Mouse (Mus musculus) layer of hippocampus, adult 9-10 months (tissue): ENCODE measurements around the gene Clybl.

Source experiments
- DNase-seq: peaks from one replicate; pipeline ENCODE4 v3.0.0; 2022; ENCODE audit warnings: low spot score

The Clybl gene

DNA sequence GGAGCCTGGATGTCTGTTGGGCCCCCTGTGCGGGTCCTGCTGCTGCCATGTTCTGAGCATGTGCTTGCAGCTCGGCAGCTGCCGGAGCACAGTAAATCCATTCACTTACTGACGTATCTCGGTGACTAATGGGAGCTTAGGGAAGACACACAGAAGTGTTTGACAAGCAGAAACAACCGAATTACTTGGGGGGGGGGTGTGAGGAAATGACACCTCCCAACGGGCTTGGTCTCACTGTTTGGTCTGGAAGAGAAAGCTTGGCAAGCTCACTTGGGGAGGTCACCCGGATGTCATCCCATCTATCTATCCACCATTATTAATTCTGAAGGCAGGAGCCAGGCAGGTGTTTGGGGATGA, 245.7 kb downstream of the Clybl start:
- DNase-seq, result no peak

DNA sequence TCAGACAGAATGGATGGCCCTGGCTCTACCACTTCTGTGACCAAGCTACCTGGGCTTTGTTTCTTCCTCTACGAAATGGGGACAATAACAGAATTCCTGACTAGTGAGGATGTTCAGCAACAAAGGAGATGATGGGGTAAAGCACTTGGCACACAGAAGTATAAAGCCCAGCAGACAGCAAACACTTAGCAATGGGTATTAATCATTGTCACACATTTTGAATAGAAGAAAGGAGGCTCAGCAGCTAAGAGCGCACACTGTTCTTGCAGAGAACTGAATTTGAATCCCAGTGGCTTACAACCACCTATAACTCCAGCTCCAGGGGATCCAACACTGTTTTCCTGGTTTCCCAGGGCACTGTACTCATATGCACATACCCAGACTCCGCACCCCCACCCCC, 246.2 kb downstream of the Clybl start:
- DNase-seq, result no peak

DNA sequence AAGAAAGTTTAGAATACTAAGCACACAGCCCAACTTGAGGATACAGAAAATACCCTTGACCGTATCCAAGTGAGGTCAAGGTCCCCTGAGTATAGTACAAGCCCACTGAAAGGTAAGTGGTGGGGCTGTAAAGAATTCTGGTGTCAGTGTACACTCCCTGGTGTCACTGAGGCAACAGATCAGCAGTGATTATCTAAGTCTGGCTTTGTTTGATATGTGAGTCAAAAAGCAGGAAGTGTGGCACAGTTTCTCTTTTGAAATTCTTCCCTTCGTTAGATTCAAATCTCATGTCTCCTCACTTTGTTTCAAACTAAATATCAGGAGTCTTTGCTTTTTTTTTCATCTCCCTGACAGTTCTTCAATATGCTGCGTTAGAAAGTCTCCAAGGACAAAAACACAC, 251.1 kb downstream of the Clybl start:
- DNase-seq, result no peak

DNA sequence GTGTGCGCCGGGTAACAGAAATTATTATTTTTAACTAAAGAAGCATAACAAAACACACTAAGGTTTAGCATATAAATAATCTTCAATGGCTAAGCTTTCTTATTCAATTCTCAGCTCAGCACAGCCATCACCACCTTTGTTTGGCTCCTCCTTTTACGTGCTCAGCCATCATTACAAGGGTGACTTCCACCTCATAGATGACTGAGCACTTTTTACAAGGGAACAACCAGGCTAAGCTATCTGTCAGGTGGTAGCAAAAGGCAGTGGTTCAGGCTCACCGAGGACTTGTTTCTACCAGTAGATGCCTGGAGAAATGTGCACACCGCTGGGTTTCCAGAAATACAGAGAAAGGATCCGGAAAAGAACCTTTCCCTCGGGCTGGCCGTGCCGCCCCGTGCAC, 252.5 kb downstream of the Clybl start:
- no peak for DNase-seq

DNA sequence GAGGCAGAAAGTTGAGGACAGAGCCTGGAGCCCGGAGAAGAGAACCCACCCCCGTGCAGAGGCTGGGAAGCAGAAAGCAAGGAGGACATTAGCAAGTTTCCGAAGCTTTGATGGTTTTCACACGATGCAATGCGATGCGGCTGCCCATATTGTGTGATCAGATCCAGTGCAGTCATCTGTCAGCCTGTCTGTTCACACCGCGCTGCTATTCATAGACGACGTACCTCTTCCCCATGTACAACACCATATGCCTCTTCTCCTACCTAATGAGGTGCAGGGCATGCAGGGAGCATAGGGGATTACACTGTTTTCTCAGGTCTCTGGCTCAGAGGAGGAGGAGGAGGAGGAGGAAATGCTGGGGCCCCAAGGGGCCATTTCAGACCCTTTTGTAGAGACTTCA, 255.3 kb downstream of the Clybl start:
- no peak for DNase-seq

- DNase-seq, result no peak
These were observed 268.3 kb downstream of the Clybl start for GRCm38 (mm10) chr14:122449601-122450495.

GRCm38 (mm10) chr14:122450496-122451382, 269.2 kb downstream of the Clybl start, which contains the start of gene Gm5089:
TSS of gene Gm5089 (minus strand) at chr14:122451115.
- no peak for DNase-seq

DNA sequence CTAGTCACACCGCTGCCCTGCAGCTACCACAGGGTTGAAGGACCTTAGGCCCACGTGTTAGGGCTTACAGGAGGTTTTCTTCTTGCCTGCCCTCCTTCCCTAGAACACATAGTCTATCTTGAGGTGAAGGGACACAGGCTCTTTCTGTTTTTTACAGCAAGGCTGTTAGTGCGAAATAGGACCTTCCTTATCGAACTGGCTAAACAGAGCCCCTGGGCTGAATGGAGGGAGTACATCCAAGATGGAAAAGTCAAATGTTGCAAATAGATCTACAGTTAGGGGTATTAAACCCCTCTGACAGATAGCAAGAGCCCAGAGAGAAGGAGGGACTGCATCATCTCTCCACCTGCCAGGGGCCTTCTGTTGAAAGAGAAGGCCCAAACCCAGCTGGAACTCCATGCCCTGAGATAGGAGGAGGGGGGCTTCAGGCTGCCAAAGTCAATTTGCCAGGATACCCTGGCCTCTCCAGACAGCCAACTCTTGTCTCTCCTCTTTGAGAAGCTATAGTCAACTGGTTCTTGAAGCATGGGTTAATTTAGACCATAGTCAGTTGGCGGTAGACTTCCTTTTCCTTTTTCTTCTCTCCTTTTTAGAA, 270.1 kb downstream of the Clybl start:
- no peak for DNase-seq
